Mouse (Mus musculus): ENCODE results near the gene Vrtn. TPM values are rescaled to one million over a fixed set of nuclear protein-coding genes. Genes with fewer than 3 reads are reported as not detected.

Vrtn gene
- polyA plus RNA-seq, 1 experiment from 2014 or later, result not detected

DNA sequence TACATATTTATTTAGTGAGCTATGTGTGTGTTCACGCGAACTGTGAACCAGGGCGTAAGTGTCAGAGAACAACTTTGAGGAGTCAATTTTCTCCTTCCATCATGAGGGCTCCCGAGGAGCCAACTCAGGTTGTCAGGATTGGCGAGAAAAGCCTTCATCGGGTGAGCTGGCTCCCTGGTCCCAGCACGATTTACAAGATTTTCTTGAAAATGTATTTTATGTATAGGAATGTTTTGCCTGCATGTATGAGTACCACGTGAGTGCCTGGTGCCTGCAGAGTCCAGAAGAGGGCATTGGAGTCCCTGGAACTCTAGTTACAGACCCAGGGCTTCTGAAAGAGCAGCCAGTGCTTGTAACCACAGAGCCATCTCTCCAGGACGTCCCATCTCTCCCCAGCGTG, 23.2 kb upstream of the Vrtn start:
- Histone ChIP-seq H3K4me2 (ENCODE audit: low read depth, low read length) (peak overlapping the region; percentile 63), H3K4me1 (ENCODE audit: control insufficient read depth, insufficient read depth, low read length) (no peaks in the 10 kb centered on the region), H3K27me3 (ENCODE audit: control insufficient read depth, insufficient read depth, low read length) (no peaks in the 10 kb centered on the region), H3K9me3 (ENCODE audit: control insufficient read depth, low read length) (no peaks in the 10 kb centered on the region), H3K36me3 (ENCODE audit: control insufficient read depth, insufficient read depth, low read length) (no peaks in the 10 kb centered on the region), H3K9ac (replicated peaks; ENCODE audit: low read depth, low read length) (peak overlapping the region; percentile 74; the same call in 1 of the 2 replicates), H3K27ac (ENCODE audit: low read depth, low read length) (no peak overlapping the region), H3K4me3 (ENCODE audit: low read depth, low read length) (peak overlapping the region; percentile 76)
- 6% methylated on average over 10 of the region's 10 CpGs for WGBS
- peak; percentile 60 for ATAC-seq (ENCODE audit: low read depth)

DNA sequence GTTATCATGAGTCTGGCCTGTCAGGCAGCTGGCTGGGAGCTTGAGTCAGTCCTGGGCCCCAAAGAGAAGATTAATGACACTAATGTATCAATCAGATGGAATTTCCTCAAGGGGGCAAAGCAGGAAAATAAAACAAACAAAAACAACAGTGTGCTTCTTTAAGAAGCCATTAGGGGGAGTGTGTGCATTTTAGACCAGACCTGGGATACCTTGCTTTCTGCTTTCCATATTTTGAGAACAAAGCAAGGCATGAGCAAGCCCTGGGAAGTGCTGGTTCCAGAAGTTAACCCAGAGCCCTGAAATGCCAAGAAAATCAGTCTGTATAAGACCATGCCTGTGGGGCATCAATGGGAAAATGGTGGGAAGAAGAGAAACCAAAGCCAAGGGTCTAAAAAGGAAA, 19.8 kb upstream of the Vrtn start:
- H3K4me1 ChIP-seq (ENCODE audit: control insufficient read depth, insufficient read depth, low read length), result peaks cover 9% of the 10 kb centered on the region; the same call in 1 of the 2 replicates
- no peaks in the 10 kb centered on the region for H3K9me3 ChIP-seq (ENCODE audit: control insufficient read depth, low read length)
- no peaks in the 10 kb centered on the region for H3K36me3 ChIP-seq (ENCODE audit: control insufficient read depth, insufficient read depth, low read length)
- no peak overlapping the region for H3K9ac ChIP-seq (replicated peaks; ENCODE audit: low read depth, low read length)
- H3K27me3 ChIP-seq (ENCODE audit: control insufficient read depth, insufficient read depth, low read length), result no peaks in the 10 kb centered on the region
- no peak for ATAC-seq (ENCODE audit: low read depth)
- no peak overlapping the region for H3K4me3 ChIP-seq (ENCODE audit: low read depth, low read length)
- H3K4me2 ChIP-seq (ENCODE audit: low read depth, low read length), result no peak overlapping the region
- no peak overlapping the region; the same call in 1 of the 2 replicates for H3K27ac ChIP-seq (ENCODE audit: low read depth, low read length)

DNA sequence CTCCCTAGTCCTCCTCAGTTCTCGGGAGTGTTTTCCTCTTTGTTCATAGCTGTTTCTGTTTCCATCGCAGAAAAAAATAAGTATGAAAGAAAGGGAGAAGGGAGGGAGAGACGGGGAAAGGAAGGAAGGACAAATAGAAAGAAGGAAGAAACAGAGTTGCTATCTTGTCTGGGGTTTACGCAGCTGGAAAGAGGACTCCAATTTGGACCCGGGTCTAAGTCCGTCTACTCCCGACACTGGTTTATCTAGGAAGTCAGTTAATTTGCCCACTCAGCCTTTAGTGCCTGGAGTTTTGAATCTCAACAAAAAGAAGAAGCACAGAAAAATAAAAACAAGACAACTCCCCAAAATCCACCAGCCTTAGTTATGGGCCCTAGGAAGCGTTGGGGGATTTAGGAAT, 16.2 kb upstream of the Vrtn start:
- Histone ChIP-seq H3K27ac (ENCODE audit: low read depth, low read length) (no peak overlapping the region), H3K4me3 (ENCODE audit: low read depth, low read length) (no peak overlapping the region), H3K36me3 (ENCODE audit: control insufficient read depth, insufficient read depth, low read length) (no peaks in the 10 kb centered on the region), H3K4me2 (ENCODE audit: low read depth, low read length) (peak overlapping the region; percentile 30; the same call in 1 of the 2 replicates), H3K9me3 (ENCODE audit: control insufficient read depth, low read length) (no peaks in the 10 kb centered on the region), H3K4me1 (ENCODE audit: control insufficient read depth, insufficient read depth, low read length) (peaks cover 9% of the 10 kb centered on the region; the same call in 1 of the 2 replicates), H3K9ac (replicated peaks; ENCODE audit: low read depth, low read length) (no peak overlapping the region), H3K27me3 (ENCODE audit: control insufficient read depth, insufficient read depth, low read length) (no peaks in the 10 kb centered on the region)
- WGBS, result 37% methylated on average over 8 of the region's 8 CpGs
- ATAC-seq (ENCODE audit: low read depth), result no peak

- Histone ChIP-seq H3K27ac (ENCODE audit: low read depth, low read length) (no peak overlapping the region), H3K9me3 (ENCODE audit: control insufficient read depth, low read length) (no peaks in the 10 kb centered on the region), H3K27me3 (ENCODE audit: control insufficient read depth, insufficient read depth, low read length) (no peaks in the 10 kb centered on the region), H3K4me1 (ENCODE audit: control insufficient read depth, insufficient read depth, low read length) (peaks cover 9% of the 10 kb centered on the region; the same call in 1 of the 2 replicates), H3K4me2 (ENCODE audit: low read depth, low read length) (peak overlapping the region; percentile 30), H3K4me3 (ENCODE audit: low read depth, low read length) (no peak overlapping the region; the same call in 1 of the 2 replicates), H3K9ac (replicated peaks; ENCODE audit: low read depth, low read length) (no peak overlapping the region), H3K36me3 (ENCODE audit: control insufficient read depth, insufficient read depth, low read length) (no peaks in the 10 kb centered on the region)
- ATAC-seq (ENCODE audit: low read depth), result peak; percentile 38; the same call in 1 of the 2 replicates
- 5% methylated on average over 9 of the region's 9 CpGs for WGBS
Measured at GRCm38 (mm10) chr12:84625116-84625515, 15.7 kb upstream of the Vrtn start.

DNA sequence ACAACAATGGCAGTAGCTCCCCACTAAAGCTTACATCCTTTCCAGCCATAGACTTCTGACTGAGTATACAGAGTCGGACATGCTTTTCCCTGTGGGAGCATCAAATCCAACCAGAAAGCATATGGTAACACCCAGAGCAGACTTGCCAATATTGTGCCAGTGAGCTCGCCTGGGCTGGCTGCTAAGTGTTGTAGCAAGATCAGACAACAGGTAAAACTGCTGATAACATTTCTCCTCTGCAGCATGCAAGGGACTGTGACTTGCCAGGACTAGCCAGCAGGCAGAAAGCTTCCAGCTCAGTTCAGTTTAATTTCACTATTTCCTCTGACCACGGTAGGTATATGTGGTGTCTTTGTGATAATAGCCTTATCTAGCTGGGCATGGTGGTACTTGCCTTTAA, 9.0 kb upstream of the Vrtn start:
- Histone ChIP-seq H3K4me1 (ENCODE audit: control insufficient read depth, insufficient read depth, low read length) (no peaks in the 10 kb centered on the region), H3K4me2 (ENCODE audit: low read depth, low read length) (no peak overlapping the region), H3K9ac (replicated peaks; ENCODE audit: low read depth, low read length) (no peak overlapping the region), H3K9me3 (ENCODE audit: control insufficient read depth, low read length) (no peaks in the 10 kb centered on the region), H3K27ac (ENCODE audit: low read depth, low read length) (no peak overlapping the region), H3K36me3 (ENCODE audit: control insufficient read depth, insufficient read depth, low read length) (no peaks in the 10 kb centered on the region), H3K4me3 (ENCODE audit: low read depth, low read length) (no peak overlapping the region), H3K27me3 (ENCODE audit: control insufficient read depth, insufficient read depth, low read length) (no peaks in the 10 kb centered on the region)
- ATAC-seq (ENCODE audit: low read depth), result no peak
- 62% methylated on average over 3 of the region's 3 CpGs for WGBS

GRCm38 (mm10) chr12:84640253-84640652, 566 bp upstream of the Vrtn start:
- no peak overlapping the region for H3K4me3 ChIP-seq (ENCODE audit: low read depth, low read length)
- 8% methylated on average over 6 of the region's 6 CpGs for WGBS
- H3K4me2 ChIP-seq (ENCODE audit: low read depth, low read length), result no peak overlapping the region
- H3K36me3 ChIP-seq (ENCODE audit: control insufficient read depth, insufficient read depth, low read length), result no peaks in the 10 kb centered on the region
- peaks cover 27% of the 10 kb centered on the region for H3K27me3 ChIP-seq (ENCODE audit: control insufficient read depth, insufficient read depth, low read length)
- no peak overlapping the region for H3K27ac ChIP-seq (ENCODE audit: low read depth, low read length)
- no peak overlapping the region for H3K9ac ChIP-seq (replicated peaks; ENCODE audit: low read depth, low read length)
- H3K4me1 ChIP-seq (ENCODE audit: control insufficient read depth, insufficient read depth, low read length), result no peaks in the 10 kb centered on the region
- no peak for ATAC-seq (ENCODE audit: low read depth)
- H3K9me3 ChIP-seq (ENCODE audit: control insufficient read depth, low read length), result no peaks in the 10 kb centered on the region

- ATAC-seq (ENCODE audit: low read depth), result no peak
- H3K27ac ChIP-seq (ENCODE audit: low read depth, low read length), result no peak overlapping the region
- H3K36me3 ChIP-seq (ENCODE audit: control insufficient read depth, insufficient read depth, low read length), result no peaks in the 10 kb centered on the region
- H3K9me3 ChIP-seq (ENCODE audit: control insufficient read depth, low read length), result no peaks in the 10 kb centered on the region
- H3K9ac ChIP-seq (replicated peaks; ENCODE audit: low read depth, low read length), result no peak overlapping the region
- H3K4me1 ChIP-seq (ENCODE audit: control insufficient read depth, insufficient read depth, low read length), result no peaks in the 10 kb centered on the region
- no peak overlapping the region for H3K4me3 ChIP-seq (ENCODE audit: low read depth, low read length)
- WGBS, result 78% methylated on average over 13 of the region's 13 CpGs
- no peaks in the 10 kb centered on the region for H3K27me3 ChIP-seq (ENCODE audit: control insufficient read depth, insufficient read depth, low read length)
- no peak overlapping the region for H3K4me2 ChIP-seq (ENCODE audit: low read depth, low read length)
Measured at GRCm38 (mm10) chr12:84650234-84650633, 9.4 kb downstream of the Vrtn start.

GRCm38 (mm10) chr12:84653912-84654311, 13.1 kb downstream of the Vrtn start:
- Histone ChIP-seq H3K36me3 (ENCODE audit: control insufficient read depth, insufficient read depth, low read length) (no peaks in the 10 kb centered on the region), H3K4me2 (ENCODE audit: low read depth, low read length) (no peak overlapping the region), H3K9me3 (ENCODE audit: control insufficient read depth, low read length) (no peaks in the 10 kb centered on the region), H3K4me3 (ENCODE audit: low read depth, low read length) (no peak overlapping the region), H3K27ac (ENCODE audit: low read depth, low read length) (no peak overlapping the region), H3K9ac (replicated peaks; ENCODE audit: low read depth, low read length) (no peak overlapping the region), H3K4me1 (ENCODE audit: control insufficient read depth, insufficient read depth, low read length) (no peaks in the 10 kb centered on the region), H3K27me3 (ENCODE audit: control insufficient read depth, insufficient read depth, low read length) (no peaks in the 10 kb centered on the region)
- ATAC-seq (ENCODE audit: low read depth), result no peak
- WGBS, result 20% methylated on average over 3 of the region's 3 CpGs

GRCm38 (mm10) chr12:84670555-84670954, 29.7 kb downstream of the Vrtn start:
- Histone ChIP-seq H3K27me3 (ENCODE audit: control insufficient read depth, insufficient read depth, low read length) (no peaks in the 10 kb centered on the region), H3K9ac (replicated peaks; ENCODE audit: low read depth, low read length) (no peak overlapping the region), H3K27ac (ENCODE audit: low read depth, low read length) (no peak overlapping the region), H3K9me3 (ENCODE audit: control insufficient read depth, low read length) (no peaks in the 10 kb centered on the region), H3K4me3 (ENCODE audit: low read depth, low read length) (no peak overlapping the region), H3K4me1 (ENCODE audit: control insufficient read depth, insufficient read depth, low read length) (peaks cover 9% of the 10 kb centered on the region; the same call in 1 of the 2 replicates), H3K4me2 (ENCODE audit: low read depth, low read length) (no peak overlapping the region), H3K36me3 (ENCODE audit: control insufficient read depth, insufficient read depth, low read length) (no peaks in the 10 kb centered on the region)
- ATAC-seq (ENCODE audit: low read depth), result no peak
- WGBS, result 95% methylated on average over 3 of the region's 3 CpGs
